Mouse (Mus musculus): Measurements from ENCODE around the gene 4933428G20Rik.

4933428G20Rik gene

DNA sequence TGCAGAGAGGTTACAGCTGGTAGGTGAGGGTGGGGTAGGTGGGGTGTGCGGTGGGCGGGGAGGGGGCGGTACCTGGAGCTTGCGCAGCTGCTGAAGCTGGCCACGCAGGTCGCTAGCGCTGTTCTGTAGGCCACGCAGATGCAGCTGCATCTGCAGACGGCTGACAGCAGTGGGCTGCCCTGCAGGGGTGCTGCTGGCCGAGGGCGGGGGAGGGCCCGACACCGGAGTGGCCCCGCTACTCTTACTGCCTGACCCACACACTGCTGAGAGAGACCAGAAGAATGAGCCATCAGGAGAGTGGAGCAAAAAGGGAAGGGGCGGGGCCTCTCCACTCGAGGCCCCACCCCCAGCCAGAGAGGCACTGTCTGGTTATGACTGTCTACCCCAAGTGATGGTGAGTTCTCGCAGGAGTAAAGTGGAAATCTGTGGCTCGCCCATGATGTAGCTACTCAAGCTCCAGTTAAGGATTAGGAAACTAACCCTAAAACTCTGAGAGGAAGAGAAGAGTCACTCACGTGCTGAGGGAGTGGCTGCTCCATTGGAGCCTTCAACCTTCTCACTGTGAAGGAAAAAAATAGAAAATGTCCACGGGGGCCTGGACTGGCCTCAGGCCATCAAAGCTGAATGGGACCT, 32.9 kb upstream of the 4933428G20Rik start:
- no peak for DNase-seq

DNA sequence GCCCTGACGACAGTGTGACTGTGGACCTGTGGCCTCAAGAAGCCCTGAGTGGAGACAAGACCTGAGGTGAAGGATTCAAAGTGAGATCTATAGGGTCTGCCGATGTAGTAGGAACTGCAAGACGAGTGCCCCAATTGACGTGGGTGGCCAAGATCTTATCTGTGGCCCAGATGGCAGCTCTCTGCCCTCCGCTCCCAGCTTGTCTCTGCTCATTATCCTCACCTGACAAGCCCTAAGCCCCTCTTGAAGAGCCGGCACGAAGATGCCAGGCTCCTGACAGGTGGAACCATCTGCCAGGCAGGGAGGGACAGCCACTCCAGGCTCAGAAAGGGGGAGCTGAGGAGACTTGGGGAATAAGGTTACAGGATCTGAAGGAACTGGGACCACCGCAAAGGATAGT, 32.2 kb upstream of the 4933428G20Rik start:
- DNase-seq: no peak

DNA sequence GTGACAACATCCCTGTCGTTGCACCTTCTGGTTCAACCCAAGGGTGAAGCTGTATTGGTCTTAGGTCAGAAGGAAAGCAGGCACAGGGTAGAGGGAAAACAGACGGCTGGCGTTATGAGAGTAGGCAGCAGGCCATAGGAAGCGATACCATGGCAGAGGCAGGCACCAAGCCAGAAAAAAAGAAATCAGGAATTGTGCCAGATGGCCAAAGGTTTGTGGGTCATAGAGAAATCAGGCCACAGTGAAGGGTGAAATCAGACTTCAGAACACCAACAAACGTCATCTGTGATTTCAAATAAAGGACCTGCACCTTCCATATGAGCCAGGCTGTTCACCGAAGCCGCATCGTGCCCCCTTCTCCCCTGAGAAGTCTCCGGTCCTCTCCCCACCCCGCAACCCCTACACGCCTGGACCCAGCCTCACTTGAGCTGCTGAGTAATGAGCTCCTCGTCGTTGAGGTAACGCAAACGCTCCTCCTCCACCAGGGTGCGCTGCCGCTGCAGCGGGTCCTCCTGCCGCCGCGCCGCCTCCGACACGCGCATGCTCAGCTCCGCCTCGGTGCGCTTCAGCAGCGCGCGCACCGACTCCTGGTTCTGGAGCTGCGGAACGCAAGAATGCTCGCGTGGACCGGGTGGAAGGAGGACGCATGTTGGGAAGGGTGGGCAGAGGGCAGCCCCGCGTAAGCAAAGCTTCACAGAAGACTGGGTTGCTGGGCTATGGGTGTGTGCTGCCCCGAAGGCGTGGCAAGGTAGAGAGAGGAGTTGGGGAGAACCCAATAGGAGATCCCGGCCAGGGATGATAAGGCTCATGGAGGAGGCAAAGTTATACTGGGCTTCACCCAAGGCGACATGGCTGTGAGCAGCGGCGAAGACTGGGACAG, 31.5 kb upstream of the 4933428G20Rik start:
- peak; percentile 85 to 90 for DNase-seq

GRCm38 (mm10) chr11:97530961-97531360, 30.8 kb upstream of the 4933428G20Rik start:
- no peak for DNase-seq

GRCm38 (mm10) chr11:97530069-97530468, 29.9 kb upstream of the 4933428G20Rik start:
- no peak for DNase-seq

DNA sequence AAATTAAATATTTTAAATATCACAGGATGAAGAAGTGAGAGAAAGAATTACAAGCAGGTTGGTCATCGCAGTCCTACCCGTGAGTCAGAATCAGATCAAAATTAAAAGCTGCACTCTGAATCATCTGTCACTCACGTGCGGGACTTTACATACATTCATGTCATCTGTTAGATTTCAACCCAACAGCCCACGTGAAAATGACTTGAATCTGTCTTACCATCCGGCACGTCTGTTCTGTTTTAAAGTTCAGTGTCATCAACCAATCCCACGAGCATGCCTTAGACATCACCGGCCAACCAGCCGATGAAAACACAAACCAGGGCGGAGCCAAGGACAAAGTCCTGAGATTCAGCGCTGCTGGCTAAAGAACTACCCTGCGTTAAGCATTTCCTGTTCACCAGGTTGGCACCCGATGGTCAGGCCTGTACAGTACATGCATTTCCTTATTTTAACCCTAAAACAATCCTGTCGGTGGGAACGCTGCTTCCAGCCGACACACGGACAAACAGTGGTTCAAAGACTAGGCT, 28.2 kb upstream of the 4933428G20Rik start:
- no peak for DNase-seq

DNA sequence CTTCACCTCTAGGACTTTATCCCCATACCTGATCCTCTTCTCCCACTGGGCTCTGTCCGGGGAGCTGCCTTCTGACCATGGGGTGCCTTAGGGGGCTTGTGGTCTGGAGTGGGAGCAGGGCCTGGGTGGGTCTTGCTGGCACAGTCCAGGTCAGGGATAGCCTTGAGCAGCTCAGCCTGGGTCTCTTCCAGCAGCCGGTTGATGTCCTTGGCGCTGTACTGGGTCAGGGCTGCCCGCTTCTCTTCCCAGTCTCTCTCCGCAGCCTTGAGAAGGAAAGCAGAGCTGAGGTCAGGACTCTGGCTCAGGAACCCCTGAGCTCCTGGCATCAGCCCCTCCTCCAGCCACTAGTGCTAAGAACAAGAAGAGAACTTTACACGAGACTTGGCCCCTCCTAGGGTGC, 25.2 kb upstream of the 4933428G20Rik start:
- DNase-seq: no peak

DNA sequence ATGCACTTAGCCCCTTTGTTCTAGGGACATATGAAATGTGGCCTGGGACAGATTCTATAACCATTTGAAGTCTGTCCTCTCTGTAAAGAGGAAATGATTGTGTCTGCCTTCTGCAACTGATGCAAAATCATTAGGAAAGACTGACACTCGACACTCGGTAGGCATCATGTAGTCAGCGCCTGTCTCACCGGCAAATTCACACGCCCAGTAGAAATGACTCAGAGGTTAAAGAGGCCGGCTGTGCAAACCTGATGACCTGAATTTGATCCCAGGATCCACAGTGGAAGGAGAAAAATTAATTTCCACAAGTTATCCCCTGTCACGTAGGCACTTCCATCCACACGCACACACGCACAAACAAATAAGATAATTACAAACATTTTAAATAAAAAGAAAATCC, 24.2 kb upstream of the 4933428G20Rik start:
- no peak for DNase-seq

- DNase-seq: peak; percentile 68 to 80
Observed at GRCm38 (mm10) chr11:97523827-97524261, 23.7 kb upstream of the 4933428G20Rik start.

DNA sequence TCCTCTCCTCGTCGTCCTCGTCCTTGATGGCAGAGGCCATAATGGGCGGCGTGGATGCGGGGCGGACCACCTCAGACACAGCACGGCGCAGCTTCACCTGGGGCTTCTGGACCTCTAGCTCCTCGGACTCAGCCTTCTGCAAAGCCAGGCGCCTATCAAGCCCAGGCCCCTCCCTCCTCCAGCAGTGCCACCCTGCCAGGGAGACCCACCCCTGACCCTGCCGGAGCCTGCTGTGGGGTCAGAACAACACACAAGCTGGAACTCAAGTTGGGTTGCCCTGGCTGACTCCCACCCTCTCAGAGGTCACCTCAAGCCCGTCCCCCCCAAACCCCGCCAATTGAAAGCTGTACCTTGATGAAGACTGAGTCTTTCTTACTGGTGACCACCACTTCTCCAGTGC, 23.0 kb upstream of the 4933428G20Rik start:
- no peak for DNase-seq

DNA sequence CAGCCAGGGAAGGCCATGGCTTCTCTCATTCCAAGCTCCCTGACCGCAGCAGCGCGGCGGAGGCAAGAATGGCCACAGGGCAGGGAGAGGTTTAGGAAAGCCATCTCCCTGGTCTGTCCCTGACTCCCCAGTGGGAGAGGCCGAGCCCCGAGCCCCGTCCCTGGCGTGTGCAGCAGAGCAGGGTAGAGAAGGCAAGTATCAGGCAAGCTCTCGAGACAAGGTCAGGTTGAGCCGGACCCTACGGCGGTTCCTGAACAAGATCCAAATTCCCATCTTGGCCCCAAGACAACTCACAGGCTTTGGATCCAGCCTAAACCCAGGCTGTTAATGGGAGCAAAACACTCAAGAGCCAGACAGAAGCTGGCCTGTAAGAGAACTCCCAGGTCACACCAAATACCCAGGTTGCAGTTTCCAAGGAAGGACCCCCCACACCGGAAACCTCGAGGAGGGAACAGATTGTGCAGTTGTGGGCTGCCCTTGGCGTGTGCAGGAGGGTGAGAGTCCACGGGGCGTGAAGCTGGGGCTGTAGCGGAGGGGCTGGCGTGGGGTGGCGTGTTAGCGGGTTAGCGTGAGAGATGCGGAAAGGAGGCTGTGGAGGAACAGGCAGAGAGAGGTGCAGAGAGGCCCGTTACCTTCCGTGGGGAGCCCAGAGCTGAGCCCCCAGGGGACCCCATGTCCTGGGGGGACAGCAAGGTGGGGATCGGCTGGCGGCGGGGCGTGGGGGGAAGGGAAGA, 21.8 kb upstream of the 4933428G20Rik start:
- no peak for DNase-seq

DNA sequence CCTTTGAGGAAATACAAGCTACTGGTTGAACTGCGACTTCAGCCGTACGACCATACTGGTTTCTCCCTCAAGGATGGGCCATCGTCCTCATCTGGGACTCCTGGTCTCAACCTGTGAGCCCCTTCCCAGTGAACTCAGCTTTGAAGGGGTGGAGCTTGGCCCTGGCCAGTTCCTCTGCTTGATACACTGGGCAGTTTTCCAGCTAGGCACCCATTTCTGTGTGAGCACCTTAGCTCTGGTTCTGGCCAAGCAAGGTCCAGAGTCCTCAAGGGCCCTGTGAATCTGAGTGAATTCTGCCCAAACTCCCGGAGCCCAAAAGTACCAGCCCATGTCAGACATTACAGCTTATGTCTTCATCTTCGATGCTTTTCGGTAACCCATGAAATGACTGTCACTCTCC, 20.4 kb upstream of the 4933428G20Rik start:
- DNase-seq: no peak

GRCm38 (mm10) chr11:97513066-97513465, 12.9 kb upstream of the 4933428G20Rik start:
- DNase-seq: no peak

GRCm38 (mm10) chr11:97512511-97512910, 12.4 kb upstream of the 4933428G20Rik start:
- no peak for DNase-seq

DNA sequence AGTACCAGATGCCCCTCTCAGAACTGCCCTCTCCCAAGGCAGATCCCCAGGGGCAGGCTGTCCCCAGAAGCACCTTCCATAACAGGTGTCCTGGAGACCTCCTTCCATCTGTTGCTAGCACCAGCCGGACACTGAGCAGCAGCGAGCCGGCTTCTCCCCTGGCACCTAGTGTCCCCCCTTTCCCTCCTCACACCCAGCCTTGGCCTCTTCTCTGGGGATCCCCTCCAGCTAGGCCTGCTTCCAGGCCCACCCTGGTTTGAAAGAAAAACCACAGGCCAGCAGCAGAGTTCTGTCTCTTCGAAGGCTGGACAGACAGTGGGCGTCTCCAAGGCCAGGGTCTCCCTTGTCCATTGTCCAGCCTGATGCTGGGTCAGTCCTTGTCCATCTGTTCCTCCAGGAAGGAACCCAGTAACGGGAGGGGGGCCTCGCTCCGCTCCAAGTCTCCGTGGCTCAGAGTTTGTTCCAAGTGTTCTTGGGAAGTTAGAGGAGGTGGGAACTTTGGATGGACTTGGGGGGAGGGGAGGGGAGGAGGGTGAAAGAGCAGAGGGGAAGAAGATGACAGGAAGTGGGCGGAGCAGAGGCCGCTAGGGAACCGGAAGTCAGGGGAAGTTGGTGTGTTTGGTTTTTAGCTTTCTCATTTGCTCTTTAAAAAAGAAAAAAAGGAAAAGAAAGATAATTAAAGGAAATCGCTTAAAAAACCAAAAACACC, 11.7 kb upstream of the 4933428G20Rik start:
- DNase-seq: peak; percentile 43

GRCm38 (mm10) chr11:97510966-97511660, 11.0 kb upstream of the 4933428G20Rik start:
- peak; percentile 68 for DNase-seq

DNA sequence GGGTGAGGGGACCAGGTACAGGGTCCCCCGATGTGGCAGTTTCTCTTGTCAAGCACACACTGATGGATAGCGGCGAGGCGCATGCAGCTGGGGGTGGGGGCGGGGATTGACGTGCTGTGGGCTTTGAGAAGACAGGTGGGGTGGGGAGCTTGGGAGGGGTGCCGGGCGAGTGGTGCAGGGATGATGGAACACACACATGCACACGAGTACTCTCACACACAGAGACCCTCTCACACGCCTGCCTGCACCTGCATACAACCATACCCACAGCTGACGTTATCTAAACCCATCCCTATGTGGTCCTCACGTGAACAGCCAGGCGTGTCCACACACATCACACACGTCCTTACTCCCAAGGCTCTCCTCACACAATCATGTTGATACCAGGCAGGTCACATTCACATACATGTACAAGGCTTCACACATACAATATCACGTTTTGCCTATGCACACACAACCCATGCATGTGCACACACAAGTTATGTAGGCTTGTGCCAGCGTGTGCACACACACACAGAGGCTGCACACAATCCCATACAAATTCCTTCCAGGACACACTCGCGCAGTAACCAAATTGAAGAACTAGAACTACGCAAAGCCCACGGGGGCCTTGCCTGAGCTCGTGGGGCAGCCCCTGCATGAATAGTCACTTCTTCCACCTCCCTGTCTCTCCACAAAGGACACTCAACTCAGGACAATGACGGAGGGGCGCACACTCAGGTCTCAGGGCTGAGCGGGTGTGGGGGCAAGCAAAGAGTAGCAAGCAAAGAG, 9.8 kb upstream of the 4933428G20Rik start:
- DNase-seq: no peak

DNA sequence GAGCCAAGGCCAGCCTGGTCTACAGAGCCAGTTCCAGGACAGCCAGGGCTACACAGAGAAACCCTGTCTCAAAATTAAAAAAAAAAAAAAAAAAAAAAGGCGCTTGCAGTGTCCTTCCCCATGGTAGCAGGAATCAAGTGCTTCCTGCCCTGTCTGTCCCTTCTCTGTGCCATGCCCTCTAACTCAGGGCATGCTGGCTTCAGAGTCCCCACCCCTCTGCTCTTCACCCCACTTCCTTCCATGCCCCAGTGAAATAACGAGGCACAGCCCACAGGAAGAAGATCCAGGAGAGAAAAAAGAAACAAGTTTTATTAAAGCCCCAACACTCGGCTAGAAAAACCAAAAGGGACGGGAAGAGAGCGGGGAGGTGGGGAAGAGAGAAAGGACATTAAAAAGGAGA, 8.9 kb upstream of the 4933428G20Rik start:
- DNase-seq: no peak

GRCm38 (mm10) chr11:97508198-97508597, 8.1 kb upstream of the 4933428G20Rik start:
- no peak for DNase-seq

DNA sequence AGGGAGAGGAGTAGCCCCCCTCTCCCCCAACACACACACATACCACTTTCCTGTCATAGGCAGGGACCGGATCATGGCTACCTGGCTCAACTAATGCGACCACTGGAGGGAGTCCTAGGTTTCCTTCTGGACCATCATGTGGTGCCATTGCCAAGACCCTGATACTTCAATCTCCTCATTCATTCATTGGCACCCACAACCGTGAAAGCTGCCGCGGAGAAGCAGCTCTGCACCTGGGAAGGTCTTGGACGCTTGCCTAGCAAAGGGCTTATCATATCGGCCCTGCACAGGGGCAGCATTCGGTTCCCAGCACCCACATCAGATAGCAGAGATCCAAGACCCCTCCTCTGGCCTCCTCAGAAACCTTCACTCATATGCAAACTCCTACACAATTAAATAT, 6.2 kb upstream of the 4933428G20Rik start:
- no peak for DNase-seq

DNA sequence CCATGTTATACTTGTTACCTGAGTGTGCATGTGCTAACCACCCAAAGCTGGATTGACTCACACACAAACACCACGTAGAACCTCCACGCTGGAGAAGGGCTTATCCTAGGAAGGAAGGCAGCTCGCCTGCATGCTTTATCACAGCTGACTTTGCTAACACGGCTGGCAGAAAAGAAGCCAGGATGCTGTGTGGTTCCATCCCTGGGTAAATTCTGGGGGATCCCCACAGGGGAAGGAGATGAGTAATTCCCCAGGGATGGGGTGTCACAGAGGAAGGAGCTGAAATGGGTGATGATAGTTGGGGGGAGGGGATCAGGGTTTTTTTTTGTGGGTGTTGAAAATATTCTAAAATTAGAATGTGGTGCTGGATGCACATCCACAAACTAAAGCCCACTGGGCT, 5.6 kb upstream of the 4933428G20Rik start:
- no peak for DNase-seq
